Mouse (Mus musculus) left cerebral cortex, adult 2 months (tissue): ENCODE measurements around the gene Hira. TPM values are rescaled to one million over a fixed set of nuclear protein-coding genes. Genes with fewer than 3 reads are reported as not detected.
"Not testable (repeated sequence)": the region's sequence is repeated elsewhere in the genome, so short reads cannot be mapped to it uniquely, and the experiment has no call there.

Experiments used
- DNase-seq, 2 experiments: peaks; one replicate each; pipeline ENCODE4 v3.0.0; 2021 to 2022; ENCODE audit warnings: low spot score in 2 of 2, mixed read lengths in 1 of 2; ENCODE audit errors: extremely low spot score in 1 of 2
- H3K27ac ChIP-seq: fragments of 200-600 bp; 2 replicates; pipeline ENCODE4 v1.8.1; 2022
- H3K4me3 ChIP-seq: fragments of 200-600 bp; 2 replicates; pipeline ENCODE4 v1.8.1; 2022
- CTCF ChIP-seq: fragments of 200-600 bp; IDR thresholded peaks from 2 replicates; pipeline ENCODE4 v1.8.1; 2022; ENCODE audit warnings: antibody characterized with exemption, mild to moderate bottlenecking, moderate library complexity
- intact Hi-C: fragments of 180-260 bp; cut with DNase I; formaldehyde crosslinking; loops from one replicate; pipeline ENCODE4 v1.15.1; 2025
- total RNA-seq, 2 experiments: library from RNA; stranded (reverse); gene quantifications; 2 replicates each; pipeline ENCODE4 v1.2.3; 2021

Hira gene
- total RNA-seq, 2 experiments from 2014 or later, result 82.1 to 93.6 TPM

DNA sequence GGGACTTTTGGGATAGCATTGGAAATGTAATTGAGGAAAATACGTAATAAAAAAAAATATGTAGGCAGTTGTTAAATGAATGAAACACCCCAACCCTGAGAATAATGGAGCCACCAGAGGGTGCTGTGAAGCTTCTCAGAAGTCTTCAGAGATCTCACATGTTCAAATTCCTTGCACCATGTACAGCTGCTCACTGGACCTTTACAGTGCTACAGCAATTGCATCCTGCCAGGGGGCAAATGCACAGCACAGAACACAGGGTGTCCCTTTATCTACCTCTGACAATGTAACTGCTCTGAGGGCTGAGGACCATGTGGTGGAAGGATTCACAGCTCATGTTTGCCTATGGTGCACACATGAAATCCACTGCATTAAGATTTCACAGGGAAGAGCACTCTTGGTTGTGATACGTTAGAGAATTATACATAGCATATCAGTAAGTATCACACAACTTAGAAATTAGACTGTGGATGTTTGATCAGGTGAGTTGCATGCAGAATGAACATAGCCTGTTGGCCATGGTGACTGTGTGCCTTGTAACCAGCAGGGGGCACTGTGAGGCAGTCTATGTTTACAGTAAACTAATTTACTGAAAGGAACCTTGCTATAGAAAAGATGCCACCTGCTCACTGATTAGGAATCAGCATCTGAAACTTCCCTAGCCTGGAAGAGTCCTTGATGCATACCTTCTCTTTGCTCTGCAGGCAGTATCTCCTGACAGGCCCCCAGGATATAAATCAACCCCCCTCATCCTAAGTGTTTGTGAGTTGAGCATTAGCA, 126.0 kb downstream of the Hira start:
- H3K27ac ChIP-seq, intact Hi-C loops, DNase-seq, H3K4me3 ChIP-seq: not testable (repeated sequence)
- peak; percentile 29 for TF ChIP-seq CTCF

DNA sequence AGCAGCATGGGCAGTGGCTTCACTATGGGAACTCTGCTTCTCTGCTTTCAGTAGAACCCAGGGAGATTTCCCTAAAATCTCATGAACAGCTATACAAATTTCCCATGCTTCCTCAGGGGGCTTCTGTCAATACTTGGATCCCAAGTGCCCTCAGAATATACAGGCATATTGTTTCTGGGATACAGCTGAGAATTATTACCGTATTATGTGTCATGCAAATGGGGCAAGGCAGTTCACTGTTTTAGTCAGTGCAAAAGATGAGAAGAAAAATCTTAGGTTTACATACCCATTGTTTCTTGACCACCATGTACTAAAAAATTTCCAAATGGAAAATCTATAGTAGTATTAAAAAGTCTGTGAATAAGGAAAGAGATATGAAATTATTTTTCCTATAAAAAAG, 126.9 kb downstream of the Hira start:
- H3K27ac ChIP-seq, result no peak overlapping the region
- no peak for TF ChIP-seq CTCF
- intact Hi-C loops, result no loop called here
- H3K4me3 ChIP-seq, result no peak overlapping the region
- no peak for DNase-seq

DNA sequence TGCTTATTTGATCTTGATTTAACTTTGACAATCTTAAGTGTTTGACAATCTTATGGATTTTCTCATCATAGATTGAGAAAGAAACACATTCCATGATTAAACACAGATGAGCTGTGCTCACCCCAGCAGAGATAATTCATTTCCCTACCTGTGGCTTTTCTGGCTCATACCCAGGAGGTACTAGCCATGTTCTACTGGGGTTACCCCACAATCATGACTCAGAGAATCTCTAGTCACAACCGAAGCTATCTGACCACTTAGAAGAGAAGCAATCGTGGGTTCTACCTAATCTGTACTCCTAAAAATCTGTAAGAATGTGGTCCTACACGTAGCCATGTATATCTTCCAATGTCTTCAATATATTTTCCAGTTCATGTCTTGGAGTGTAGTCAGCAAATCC, 128.5 kb downstream of the Hira start:
- intact Hi-C loops, result no loop called here
- no peak for DNase-seq
- no peak overlapping the region for H3K27ac ChIP-seq
- TF ChIP-seq CTCF, result no peak
- H3K4me3 ChIP-seq, result no peak overlapping the region

DNA sequence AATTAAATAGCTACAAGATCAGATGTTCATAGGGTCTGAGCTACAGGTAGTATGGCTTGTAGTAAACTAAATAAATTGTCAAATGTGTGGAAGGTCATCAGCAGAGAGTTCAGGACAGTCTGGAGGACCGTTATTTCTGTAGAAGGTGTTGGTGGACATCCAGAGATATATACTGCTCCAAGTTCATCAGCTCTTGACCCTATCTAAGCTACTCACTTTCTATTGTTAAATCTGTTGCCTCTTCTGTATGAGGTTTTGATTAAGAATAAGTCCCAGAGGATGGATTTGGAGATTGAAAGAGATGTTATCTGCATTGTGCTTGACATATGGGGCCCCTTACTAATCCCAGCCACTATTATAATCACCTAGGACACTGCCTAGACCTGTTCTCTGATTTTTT, 129.9 kb downstream of the Hira start:
- H3K4me3 ChIP-seq, result no peak overlapping the region
- TF ChIP-seq CTCF, result no peak
- no peak for DNase-seq
- no peak overlapping the region for H3K27ac ChIP-seq
- intact Hi-C loops, result no loop called here

DNA sequence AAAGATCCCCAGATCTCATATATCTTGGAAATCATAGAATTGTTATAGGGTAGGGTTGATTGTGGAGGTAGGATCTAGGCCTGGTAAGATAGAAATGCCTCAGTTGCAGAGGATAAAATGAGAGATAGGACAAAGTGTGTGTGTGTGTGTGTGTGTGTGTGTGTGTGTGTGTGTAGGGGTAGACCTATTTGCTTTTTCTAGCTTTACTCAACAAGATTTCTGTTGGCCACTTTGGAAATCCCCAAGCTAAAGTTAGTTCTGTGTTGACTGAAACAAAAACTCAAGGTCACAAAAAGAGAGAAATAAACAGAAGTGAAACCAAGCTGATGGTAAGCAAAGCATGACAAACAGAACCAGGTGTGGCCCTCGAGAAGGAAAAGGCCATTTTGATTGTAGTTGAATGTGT, 130.4 kb downstream of the Hira start:
- H3K27ac ChIP-seq, intact Hi-C loops, H3K4me3 ChIP-seq: not testable (repeated sequence)

DNA sequence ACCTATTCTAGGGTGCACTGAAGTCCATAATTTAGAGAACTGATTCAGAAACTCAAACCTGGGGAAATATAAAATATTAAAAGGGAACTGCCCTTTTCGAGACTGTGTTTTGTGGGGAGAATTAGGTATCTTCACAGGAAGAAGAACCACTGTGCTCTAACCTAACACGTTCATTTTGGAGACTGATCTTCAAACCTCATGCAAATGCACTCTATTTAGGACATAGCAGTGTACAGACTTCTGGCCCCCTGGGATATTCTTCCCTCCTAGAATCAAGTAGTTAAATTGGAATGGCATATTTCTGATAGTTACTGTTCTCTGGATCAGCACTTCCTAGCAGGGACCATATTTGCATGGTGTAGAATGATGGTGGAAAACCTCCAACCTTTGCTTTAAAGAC, 133.9 kb downstream of the Hira start:
- TF ChIP-seq CTCF, result no peak
- no peak overlapping the region for H3K27ac ChIP-seq
- no peak for DNase-seq
- no peak overlapping the region for H3K4me3 ChIP-seq
- intact Hi-C loops, result loop anchor here (5.0 kb wide), 1 partner anchor 142 kb away; no protein-coding TSS in a partner anchor

More for the DNA sequence above, 130.4 kb downstream of the Hira start:
- not testable (repeated sequence) for DNase-seq

DNA sequence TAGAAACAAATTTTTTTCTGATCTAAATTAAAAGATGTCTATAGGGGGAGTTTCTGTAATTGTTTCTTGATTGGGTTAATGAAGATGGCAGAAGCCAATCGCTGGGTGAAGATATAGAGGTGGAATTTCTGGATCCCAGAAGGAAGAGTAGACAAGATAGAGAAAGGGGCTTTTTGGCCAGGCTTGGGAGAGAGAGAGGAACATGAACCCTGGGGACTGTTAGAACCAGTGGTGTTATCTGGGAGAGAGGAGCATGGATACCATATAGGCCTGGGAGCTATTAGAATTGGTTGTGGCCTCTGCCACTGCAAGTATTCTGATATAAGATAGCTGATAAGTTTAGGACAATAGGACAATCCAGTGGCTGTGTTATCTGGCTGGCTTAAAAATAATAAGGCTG, 136.7 kb downstream of the Hira start:
- no peak for DNase-seq
- H3K4me3 ChIP-seq, result no peak overlapping the region
- intact Hi-C loops, result loop anchor here (5.0 kb wide), 1 partner anchor 139 kb away; no protein-coding TSS in a partner anchor

DNA sequence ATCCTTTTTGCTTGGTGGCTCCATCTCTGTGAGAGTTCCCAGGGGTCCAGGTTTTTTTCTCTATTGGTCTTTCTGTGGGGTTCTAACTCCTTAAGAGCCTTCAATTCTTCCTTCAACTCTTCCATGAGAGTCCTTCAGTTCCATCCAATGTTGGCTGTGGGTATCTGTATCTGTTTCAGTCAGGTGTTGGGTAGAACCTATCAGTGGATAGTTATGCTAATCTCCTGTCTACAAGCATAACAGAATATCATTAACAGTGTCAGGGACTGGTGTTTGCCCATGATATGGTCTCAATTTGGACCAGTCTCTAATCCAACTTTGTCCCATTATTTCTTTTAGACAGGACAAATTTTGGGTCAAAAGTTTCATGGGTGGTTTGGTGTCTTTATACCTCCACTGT, 137.8 kb downstream of the Hira start:
- TF ChIP-seq CTCF, result no peak
- intact Hi-C loops, result loop anchor here (5.0 kb wide), 1 partner anchor 138 kb away; no protein-coding TSS in a partner anchor
- DNase-seq, result no peak

More for the DNA sequence above, 136.7 kb downstream of the Hira start:
- no peak for TF ChIP-seq CTCF
- no peak overlapping the region for H3K27ac ChIP-seq

More for the DNA sequence above, 137.8 kb downstream of the Hira start:
- no peak overlapping the region for H3K27ac ChIP-seq
- H3K4me3 ChIP-seq, result no peak overlapping the region

Other genes starting within 250 kb of the Hira start
- gene Sept5, start 247.1 kb upstream of the Hira start, total RNA-seq, result 100 to 1,000 TPM; 801 to 836 TPM
- gene Cldn5, start 100.2 kb upstream of the Hira start, total RNA-seq, result 10 to 100 TPM; 36.2 to 48.3 TPM
- gene Ufd1, start 65.3 kb upstream of the Hira start, total RNA-seq, result 10 to 100 TPM; 85.5 to 94.7 TPM
- gene Cdc45, start 65.0 kb upstream of the Hira start, total RNA-seq, result 1 to 10 TPM; 1.4 to 2.6 TPM
- gene 2510002D24Rik, start 40.5 kb upstream of the Hira start, total RNA-seq, result 10 to 100 TPM; 24.7 to 28.3 TPM
- gene Gm28539, start 40.5 kb upstream of the Hira start, total RNA-seq, result 10 to 100 TPM; 11.4 to 18.9 TPM
- gene Mrpl40, start 175 bp upstream of the Hira start, total RNA-seq, result 10 to 100 TPM; 34.0 to 34.4 TPM